Mouse (Mus musculus) MEL (cell line): ENCODE measurements at regions not wholly inside any gene's neighbourhood (a gene's known extent, or its start where the extent isn't known, plus 50 kb on each side); places are given as distances from the start of the nearest gene placed in this dataset.

Source experiments
- CTCF ChIP-seq, 3 experiments: IDR thresholded peaks in 2 of 3; conservative IDR thresholded peaks in 1 of 3; 2 replicates each; pipeline ENCODE4 v1.5.1; 2011 to 2012; ENCODE audit warnings: low read length in 3 of 3, low read depth in 2 of 3, mild to moderate bottlenecking in 2 of 3, improper control_type of control experiment in 1 of 3, inconsistent platforms in 1 of 3, mixed read lengths in 1 of 3, moderate library complexity in 1 of 3; ENCODE audit not compliant: control insufficient read depth in 1 of 3, insufficient read depth in 1 of 3, poor library complexity in 1 of 3, severe bottlenecking in 1 of 3
- GABPA ChIP-seq: IDR thresholded peaks from 2 replicates; pipeline ENCODE4 v1.6.1; 2012; ENCODE audit warnings: low read depth, mild to moderate bottlenecking, inconsistent platforms, low read length, improper control_type of control experiment, moderate library complexity
- MAX ChIP-seq: IDR thresholded peaks from 2 replicates; pipeline ENCODE4 v1.6.1; 2011; ENCODE audit warnings: low read length, improper control_type of control experiment
- MAZ ChIP-seq: IDR thresholded peaks from 2 replicates; pipeline ENCODE4 v1.6.1; 2012; ENCODE audit warnings: low read depth, mild to moderate bottlenecking, inconsistent platforms, low read length, improper control_type of control experiment
- POLR2A ChIP-seq, 2 experiments: IDR thresholded peaks; 2 replicates each; pipeline ENCODE4 v1.6.1; 2011 to 2012; ENCODE audit warnings: low read length in 2 of 2, mild to moderate bottlenecking in 2 of 2, control low read depth in 1 of 2, improper control_type of control experiment in 1 of 2, low read depth in 1 of 2, moderate library complexity in 1 of 2; ENCODE audit not compliant: control insufficient read depth in 1 of 2, insufficient read depth in 1 of 2, poor library complexity in 1 of 2
- SIN3A ChIP-seq: IDR thresholded peaks from 2 replicates; pipeline ENCODE4 v1.6.1; 2012; ENCODE audit warnings: low read length, improper control_type of control experiment, inconsistent platforms
- TAL1 ChIP-seq: IDR thresholded peaks from 2 replicates; pipeline ENCODE4 v1.6.1; 2012; ENCODE audit warnings: mild to moderate bottlenecking, inconsistent platforms, low read length, moderate library complexity, mixed read lengths

DNA sequence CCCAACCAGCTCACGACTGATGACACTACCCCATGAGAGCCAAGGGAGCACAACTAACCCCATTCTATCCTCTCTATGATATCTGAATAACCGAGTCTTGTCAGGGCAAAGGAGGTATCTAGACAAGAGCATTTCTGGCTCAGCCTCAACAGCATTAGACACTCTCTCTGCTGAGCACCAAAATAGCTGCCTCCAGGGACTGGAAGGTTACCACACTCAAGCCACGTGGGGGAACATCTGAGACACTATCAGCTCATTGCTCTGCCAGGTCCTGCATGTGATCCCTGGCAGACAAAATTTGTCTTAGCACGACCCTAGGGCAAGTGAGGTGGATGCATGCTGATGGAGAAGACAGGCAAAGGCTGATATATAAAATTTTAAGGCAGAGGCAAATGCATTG lies 436.4 kb upstream of the Fam19a5 start:
- TF ChIP-seq TAL1 = no peak
- TF ChIP-seq SIN3A = no peak
- TF ChIP-seq CTCF (IDR thresholded peaks at IDR 0.05 in 2 of 3, conservative IDR thresholded peaks at IDR 0.05 in 1 of 3; ENCODE audit: control insufficient read depth in 1 of 3, insufficient read depth in 1 of 3, low read depth in 2 of 3, low read length in 3 of 3, poor library complexity in 1 of 3, severe bottlenecking in 1 of 3) = no peak
- TF ChIP-seq MAZ = no peak
- TF ChIP-seq GABPA = no peak
- TF ChIP-seq POLR2A (IDR thresholded peaks at IDR 0.05; ENCODE audit: control insufficient read depth in 1 of 2, insufficient read depth in 1 of 2, low read depth in 1 of 2, low read length in 2 of 2, poor library complexity in 1 of 2) = no peak
- TF ChIP-seq MAX = no peak
